Mouse (Mus musculus) c-Kit-negative CD71-positive TER-119-positive erythroid progenitor cells, embryonic 14.5 days (primary cell): Measurements from ENCODE around the gene Iqsec1.

Experiments
- DNase-seq: peaks from one replicate; pipeline ENCODE4 v3.0.0-alpha.2; 2013; ENCODE audit warnings: low read depth, low spot score

Gene Iqsec1

GRCm38 (mm10) chr6:90813526-90813925, 175.0 kb downstream of the Iqsec1 start:
- no peak for DNase-seq

GRCm38 (mm10) chr6:90812584-90812983, 175.9 kb downstream of the Iqsec1 start:
- no peak for DNase-seq

DNA sequence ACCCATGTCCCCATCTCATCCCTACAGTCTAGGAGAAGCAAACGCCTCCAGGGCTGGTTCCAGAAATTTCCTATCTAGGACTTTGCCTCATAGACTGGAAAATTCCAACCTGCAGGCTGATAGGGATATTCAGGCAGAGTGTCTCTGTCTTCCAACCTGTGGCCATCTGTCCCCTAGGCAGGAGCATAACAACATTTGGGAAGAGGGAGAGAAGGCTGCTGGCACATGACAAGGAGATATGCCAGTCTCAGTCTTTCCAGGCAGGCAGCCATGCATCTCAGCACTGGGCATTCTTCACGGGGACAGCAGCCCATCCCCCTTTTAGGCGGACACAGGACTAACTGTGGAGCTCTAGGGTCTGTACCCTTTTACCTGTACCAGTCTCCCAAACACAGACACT, 176.4 kb downstream of the Iqsec1 start:
- DNase-seq, result no peak

GRCm38 (mm10) chr6:90810576-90810975, 177.9 kb downstream of the Iqsec1 start:
- DNase-seq, result no peak

DNA sequence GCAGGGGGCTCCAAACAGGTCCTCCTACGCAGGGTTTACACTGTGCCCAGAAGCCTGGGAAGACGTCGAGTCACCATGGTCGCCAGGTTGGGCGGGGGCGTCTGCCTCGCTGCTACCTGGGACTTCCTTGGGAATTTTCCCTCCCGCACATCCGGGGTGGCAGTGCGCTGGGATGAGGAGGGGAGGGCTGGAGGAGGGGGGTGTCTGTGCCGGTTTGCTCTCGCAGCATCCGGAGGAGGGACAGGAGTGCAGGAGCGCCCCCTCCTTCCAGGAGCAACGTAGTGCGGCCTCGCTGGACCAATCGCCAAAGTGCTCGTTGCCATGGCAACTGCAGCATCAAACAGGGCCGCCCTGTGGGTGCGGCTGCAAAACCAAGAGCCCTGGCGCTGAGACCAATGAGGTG, 178.5 kb downstream of the Iqsec1 start:
- no peak for DNase-seq

GRCm38 (mm10) chr6:90809077-90809840, 179.2 kb downstream of the Iqsec1 start:
- DNase-seq, result no peak

- no peak for DNase-seq
Observed at GRCm38 (mm10) chr6:90808544-90808943, 179.9 kb downstream of the Iqsec1 start.

- DNase-seq, result no peak
Observed at GRCm38 (mm10) chr6:90808134-90808533, 180.4 kb downstream of the Iqsec1 start.

GRCm38 (mm10) chr6:90807581-90807980, 180.9 kb downstream of the Iqsec1 start:
- no peak for DNase-seq

GRCm38 (mm10) chr6:90806743-90807142, 181.7 kb downstream of the Iqsec1 start:
- no peak for DNase-seq

GRCm38 (mm10) chr6:90805101-90805500, 183.4 kb downstream of the Iqsec1 start:
- DNase-seq, result no peak

GRCm38 (mm10) chr6:90804646-90805045, 183.8 kb downstream of the Iqsec1 start:
- DNase-seq, result no peak

DNA sequence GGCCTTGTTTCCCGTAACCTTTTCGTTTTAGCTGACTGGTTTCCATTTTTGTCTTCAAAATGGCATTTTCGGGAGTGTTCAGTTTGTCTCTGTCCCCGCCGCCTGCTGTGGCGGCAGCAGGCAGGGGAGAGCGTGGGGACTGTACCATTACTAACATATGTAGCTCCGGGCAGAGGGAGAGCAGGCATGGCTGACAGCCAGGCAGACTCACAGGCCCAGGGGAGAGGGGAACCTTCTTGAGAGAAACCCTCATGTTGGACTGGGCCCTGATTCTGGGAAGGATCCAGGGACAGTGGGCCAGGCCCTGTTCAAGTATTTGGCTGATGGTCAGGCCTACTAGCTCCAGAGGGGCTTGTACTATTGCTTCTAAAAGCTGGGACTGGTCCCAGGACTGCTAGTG, 185.9 kb downstream of the Iqsec1 start:
- DNase-seq, result no peak

DNA sequence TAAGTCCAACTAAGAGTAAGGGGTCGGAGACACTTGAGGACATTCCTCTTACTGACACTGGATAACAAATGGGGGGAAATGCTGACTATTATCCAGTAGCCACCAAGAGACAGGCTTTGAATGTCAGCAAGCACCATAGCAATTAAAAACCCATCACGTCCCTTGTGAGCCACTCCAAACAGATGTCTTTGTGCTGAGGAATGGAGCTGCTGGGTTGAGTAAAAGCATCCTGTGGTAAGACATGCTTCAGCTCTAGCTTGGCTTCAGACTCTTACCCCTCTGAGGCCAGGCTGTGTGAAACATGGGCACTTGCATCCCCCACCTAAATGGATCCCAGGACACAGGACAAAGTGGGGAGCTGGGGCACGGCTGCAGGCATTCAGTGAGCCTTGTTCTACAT, 186.4 kb downstream of the Iqsec1 start:
- no peak for DNase-seq

DNA sequence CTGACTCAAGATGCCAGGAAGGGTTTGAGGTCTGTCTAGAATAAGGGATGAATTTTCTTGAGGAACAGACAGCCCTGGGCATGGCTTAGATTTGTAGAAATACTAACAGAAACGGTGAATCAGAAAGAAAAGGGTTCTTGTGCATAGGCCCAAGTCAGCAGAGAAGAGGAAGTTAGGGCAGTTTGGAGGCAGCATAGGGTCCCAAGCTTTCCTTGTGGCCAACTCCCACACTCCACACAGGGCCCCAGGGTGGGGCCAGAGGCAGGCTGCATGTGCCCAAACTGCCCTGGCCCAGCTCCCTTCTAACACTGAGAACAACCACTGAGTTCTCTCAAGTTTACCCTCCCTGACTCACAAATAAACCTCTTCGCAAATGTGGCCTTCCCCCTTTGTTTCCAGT, 187.7 kb downstream of the Iqsec1 start:
- no peak for DNase-seq

GRCm38 (mm10) chr6:90799116-90799515, 189.4 kb downstream of the Iqsec1 start:
- no peak for DNase-seq

DNA sequence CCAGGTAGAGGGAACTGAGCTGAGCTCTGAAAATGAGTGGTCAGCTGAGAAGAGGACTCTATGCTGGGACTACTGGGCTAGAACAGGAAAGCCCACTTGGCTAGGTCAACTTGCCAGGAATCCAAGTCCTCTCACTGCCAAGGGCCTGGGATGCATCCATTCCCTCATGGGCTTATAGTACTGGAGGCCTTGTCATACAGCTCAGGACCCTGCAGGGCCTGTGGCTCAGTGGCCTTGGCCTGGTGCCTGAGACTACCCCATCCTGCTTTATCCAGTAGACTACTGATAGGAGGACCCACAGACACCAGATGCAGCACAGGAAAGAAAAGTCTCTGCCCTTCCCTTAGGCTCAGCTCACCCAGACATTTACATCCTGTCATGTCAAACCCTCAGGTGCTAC, 190.3 kb downstream of the Iqsec1 start:
- DNase-seq, result no peak

DNA sequence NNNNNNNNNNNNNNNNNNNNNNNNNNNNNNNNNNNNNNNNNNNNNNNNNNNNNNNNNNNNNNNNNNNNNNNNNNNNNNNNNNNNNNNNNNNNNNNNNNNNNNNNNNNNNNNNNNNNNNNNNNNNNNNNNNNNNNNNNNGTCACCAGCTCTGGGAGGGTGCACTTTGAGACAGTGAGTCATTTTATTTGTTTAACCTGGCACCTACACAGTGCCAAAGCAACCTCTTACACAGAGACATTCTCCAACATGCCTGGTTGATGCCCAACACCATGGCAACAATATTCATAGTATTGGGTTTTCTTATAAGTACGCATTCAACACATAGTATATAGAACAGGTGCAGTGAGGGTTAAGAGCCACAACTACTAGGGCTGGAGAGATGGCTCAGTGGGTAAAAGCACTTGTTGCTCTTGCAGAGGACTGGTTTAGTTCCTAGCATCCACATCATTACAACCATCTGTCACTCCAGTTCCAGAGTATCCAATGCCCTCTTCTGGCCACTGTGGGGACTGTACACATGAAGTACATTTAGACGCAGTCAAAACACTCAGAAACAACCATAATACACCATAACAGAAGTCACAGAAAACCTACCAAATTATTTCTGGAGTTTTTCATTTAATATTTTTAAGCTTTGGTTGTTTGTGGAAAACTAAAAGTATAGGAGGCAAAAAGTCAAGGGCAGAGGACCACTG, 191.4 kb downstream of the Iqsec1 start:
- no peak for DNase-seq

DNA sequence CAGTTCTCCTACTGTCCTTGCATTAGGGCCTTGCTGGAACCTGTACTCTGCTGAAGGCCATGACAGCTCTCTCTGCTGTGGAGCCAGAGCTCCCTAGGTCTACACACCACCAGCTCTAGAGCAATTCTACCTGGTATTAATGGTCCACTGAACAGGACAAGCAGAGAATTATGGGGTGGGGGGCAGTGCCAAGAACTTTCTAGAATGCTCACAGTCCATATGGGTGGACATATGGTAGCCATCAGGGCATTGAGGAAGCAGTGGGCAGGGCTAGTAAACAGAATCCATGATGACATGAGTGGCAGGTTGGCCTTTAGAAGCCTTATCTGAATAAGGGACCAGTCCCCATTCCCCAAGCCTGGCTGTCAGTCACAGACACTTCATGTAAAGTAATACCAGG, 197.6 kb downstream of the Iqsec1 start:
- DNase-seq, result no peak

DNA sequence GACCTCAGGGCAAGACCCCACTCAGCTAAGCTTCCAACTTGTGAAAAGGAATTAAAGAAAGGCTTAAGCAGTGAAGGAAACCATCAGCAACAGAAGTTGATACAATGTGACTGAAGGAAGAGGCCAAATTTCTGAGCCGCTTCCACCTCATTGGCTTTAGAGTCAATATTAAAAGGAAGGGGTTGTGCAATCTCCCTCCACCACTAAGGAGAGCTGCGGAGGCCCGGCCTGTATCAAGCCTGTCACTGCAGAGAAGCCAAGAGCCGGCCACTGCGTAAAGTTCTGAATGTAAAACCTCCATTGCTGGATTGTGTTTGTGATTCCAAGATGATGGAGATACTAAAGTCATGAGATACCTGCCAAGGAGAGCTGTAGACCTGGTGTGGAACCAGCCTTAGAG, 199.0 kb downstream of the Iqsec1 start:
- no peak for DNase-seq

DNA sequence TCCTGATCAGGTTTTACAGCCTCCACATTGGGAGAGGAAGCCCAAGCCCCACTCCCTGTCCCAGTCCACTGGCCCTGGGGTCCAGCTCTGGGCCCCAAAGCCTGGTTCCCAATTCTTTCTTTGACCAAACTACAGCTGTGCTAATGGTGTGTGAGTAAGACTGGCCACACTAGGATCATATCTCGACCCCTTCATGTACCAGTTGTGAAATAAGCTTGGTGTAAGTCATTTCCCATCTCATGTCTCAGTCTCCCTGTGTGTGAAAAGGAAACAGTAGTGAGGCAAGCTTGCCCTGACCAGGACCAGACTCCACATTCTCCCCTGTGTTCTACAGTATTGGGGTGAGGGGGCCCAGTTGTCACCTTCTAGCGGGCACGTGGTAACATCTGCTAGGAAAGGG, 200.9 kb downstream of the Iqsec1 start:
- no peak for DNase-seq

DNA sequence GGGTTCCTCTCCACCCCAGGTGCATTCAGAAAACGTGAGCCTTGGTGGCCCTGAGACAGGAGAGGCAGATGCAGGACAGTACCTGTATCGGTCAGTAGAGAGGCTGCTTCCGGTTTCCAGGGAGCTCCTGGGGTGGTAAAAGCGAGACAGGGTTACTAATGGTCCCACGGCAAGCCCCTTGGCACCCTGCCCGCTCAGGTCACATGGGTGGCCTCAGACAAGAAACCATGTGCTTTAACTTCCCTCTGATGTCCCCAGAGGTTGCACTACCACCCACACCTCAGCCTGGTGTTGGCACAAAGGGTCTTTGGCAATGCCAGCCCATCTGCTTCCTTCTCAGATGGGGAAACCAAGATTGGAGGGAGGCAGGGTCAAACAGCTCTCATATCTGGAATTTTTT, 201.4 kb downstream of the Iqsec1 start:
- DNase-seq, result no peak

DNA sequence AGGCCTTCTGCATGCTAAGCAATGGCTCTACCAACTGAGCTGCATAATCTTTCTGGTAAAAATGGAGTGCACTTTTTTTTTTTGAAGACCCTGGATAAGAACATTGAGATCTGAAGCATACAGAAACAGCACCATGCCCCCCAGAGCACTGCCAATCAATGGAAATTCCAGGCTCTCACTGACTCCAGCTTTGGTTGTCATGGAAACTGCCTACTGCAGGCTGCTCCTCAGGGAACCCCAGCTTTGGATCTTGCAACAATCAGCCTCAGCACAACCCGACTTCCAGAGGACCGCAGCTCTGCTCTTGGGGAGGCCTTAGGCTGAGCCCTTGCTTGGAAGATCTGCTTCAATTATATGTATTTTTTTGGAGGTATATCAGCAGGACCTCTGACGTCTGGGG, 201.9 kb downstream of the Iqsec1 start:
- no peak for DNase-seq
